Mouse (Mus musculus): ENCODE measurements around the gene Tbxas1.

Gene Tbxas1

GRCm38 (mm10) chr6:38966839-38967238 is 91.6 kb downstream of the Tbxas1 start:
- no peak for DNase-seq

- DNase-seq: no peak
These were observed 92.1 kb downstream of the Tbxas1 start for GRCm38 (mm10) chr6:38967288-38967687.

GRCm38 (mm10) chr6:38967988-38968387 is 92.8 kb downstream of the Tbxas1 start:
- DNase-seq: no peak

- DNase-seq: no peak
These were observed 94.9 kb downstream of the Tbxas1 start for GRCm38 (mm10) chr6:38969944-38970740.

GRCm38 (mm10) chr6:38970759-38971158 is 95.6 kb downstream of the Tbxas1 start:
- no peak for DNase-seq

GRCm38 (mm10) chr6:38972826-38973225 is 97.6 kb downstream of the Tbxas1 start:
- DNase-seq: no peak

GRCm38 (mm10) chr6:38973441-38974161 is 98.4 kb downstream of the Tbxas1 start:
- DNase-seq: no peak

GRCm38 (mm10) chr6:38974162-38974525 is 98.9 kb downstream of the Tbxas1 start:
- no peak for DNase-seq

GRCm38 (mm10) chr6:38974536-38975268 is 99.5 kb downstream of the Tbxas1 start:
- DNase-seq: no peak

- DNase-seq: no peak
These were observed 100.7 kb downstream of the Tbxas1 start for GRCm38 (mm10) chr6:38975866-38976265.

- DNase-seq: no peak
These were observed 101.2 kb downstream of the Tbxas1 start for GRCm38 (mm10) chr6:38976355-38976754.

GRCm38 (mm10) chr6:38980921-38981715 is 105.9 kb downstream of the Tbxas1 start:
- no peak for DNase-seq

GRCm38 (mm10) chr6:38982071-38982470 is 106.9 kb downstream of the Tbxas1 start:
- no peak for DNase-seq

- DNase-seq: no peak
These were observed 107.5 kb downstream of the Tbxas1 start for GRCm38 (mm10) chr6:38982656-38983055.

GRCm38 (mm10) chr6:38983060-38983459 is 107.9 kb downstream of the Tbxas1 start:
- no peak for DNase-seq

GRCm38 (mm10) chr6:38984626-38985025 is 109.4 kb downstream of the Tbxas1 start:
- no peak for DNase-seq

- no peak for DNase-seq
These were observed 111.4 kb downstream of the Tbxas1 start for GRCm38 (mm10) chr6:38986641-38987040.

GRCm38 (mm10) chr6:38992016-38992415 is 116.8 kb downstream of the Tbxas1 start:
- DNase-seq: no peak

- no peak for DNase-seq
These were observed 120.6 kb downstream of the Tbxas1 start for GRCm38 (mm10) chr6:38995774-38996173.

- DNase-seq: no peak
These were observed 122.6 kb downstream of the Tbxas1 start for GRCm38 (mm10) chr6:38997838-38998237.

GRCm38 (mm10) chr6:39003126-39003525 is 127.9 kb downstream of the Tbxas1 start:
- no peak for DNase-seq

- DNase-seq: no peak
These were observed 128.8 kb downstream of the Tbxas1 start for GRCm38 (mm10) chr6:39004003-39004473.
